Mouse (Mus musculus) stomach, postnatal 0 days (tissue): ENCODE data around the gene Epas1.

Experiments
- CTCF ChIP-seq: IDR thresholded peaks from 2 replicates; pipeline ENCODE4 v1.5.1; 2016; ENCODE audit warnings: antibody characterized with exemption, low read depth, mild to moderate bottlenecking, moderate library complexity
- EP300 ChIP-seq: optimal IDR thresholded peaks from 2 replicates; pipeline ENCODE3; 2016; ENCODE audit warnings: antibody characterized with exemption

GRCm38 (mm10) chr17:86802351-86802985 is 49.0 kb downstream of the Epas1 start:
- peak; percentile 68 for TF ChIP-seq CTCF
- no peak for TF ChIP-seq EP300
